Mouse (Mus musculus) cortical plate, adult 2 months (tissue): Measurements from ENCODE around the gene Ss18l2. TPM values are rescaled to one million over a fixed set of nuclear protein-coding genes. Genes with fewer than 3 reads are reported as not detected.

Experiments
- H3K27ac ChIP-seq: fragments of 200-500 bp; 2 replicates; pipeline ENCODE4 v1.5.1; 2012; ENCODE audit warnings: low read length, control low read depth, inconsistent platforms; ENCODE audit not compliant: insufficient read depth
- H3K4me1 ChIP-seq: fragments of 200-500 bp; 2 replicates; pipeline ENCODE4 v1.6.1; 2011; ENCODE audit warnings: low read length; ENCODE audit not compliant: control insufficient read depth, insufficient read depth
- H3K4me3 ChIP-seq: fragments of 200-500 bp; 2 replicates; pipeline ENCODE4 v1.5.1; 2011; ENCODE audit warnings: mild to moderate bottlenecking, low read length, control low read depth; ENCODE audit not compliant: insufficient read depth
- CTCF ChIP-seq: fragments of 200-500 bp; IDR thresholded peaks from 2 replicates; pipeline ENCODE4 v1.5.1; 2011; ENCODE audit warnings: mild to moderate bottlenecking, control low read depth, low read length; ENCODE audit not compliant: insufficient read depth; ENCODE audit errors: extremely low read depth
- POLR2A ChIP-seq: fragments of 200-500 bp; IDR thresholded peaks from 2 replicates; pipeline ENCODE4 v1.6.1; 2011; ENCODE audit warnings: mild to moderate bottlenecking, low read length, control low read depth; ENCODE audit not compliant: insufficient read depth; ENCODE audit errors: extremely low read depth
- polyA plus RNA-seq: library from polyadenylated mRNA; depleted of rRNA; stranded (reverse); fragments of >200 nt; gene quantifications from 2 replicates; pipeline ENCODE4 v1.2.3, GENCODE M21; 2012

Gene Ss18l2
- polyA plus RNA-seq, 1 experiment, result 120 TPM

DNA sequence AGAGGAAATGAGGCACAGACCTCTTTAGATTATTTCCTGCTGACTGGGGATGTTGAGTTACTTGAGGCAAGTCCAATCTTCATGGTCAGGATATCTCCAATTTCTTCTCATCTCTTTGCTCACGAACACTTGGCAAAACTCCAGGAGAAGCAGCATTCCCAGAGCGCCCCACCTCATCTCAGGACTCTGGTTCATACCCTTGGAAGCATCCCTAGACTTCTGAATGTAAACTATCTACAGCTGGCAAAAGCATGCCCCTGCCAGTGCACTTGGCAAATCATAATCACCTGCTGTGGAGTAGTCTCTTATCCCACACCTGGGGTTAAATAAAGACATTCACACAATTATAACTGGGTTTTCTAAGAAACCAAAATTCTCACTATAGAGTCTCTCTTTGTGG, 6.9 kb downstream of the Ss18l2 start:
- Histone ChIP-seq H3K27ac (no peak overlapping the region), H3K4me1 (peaks cover 3% of the 10 kb centered on the region; the same call in 1 of the 2 replicates), H3K4me3 (no peak overlapping the region)
- TF ChIP-seq POLR2A (no peak), CTCF (no peak)

DNA sequence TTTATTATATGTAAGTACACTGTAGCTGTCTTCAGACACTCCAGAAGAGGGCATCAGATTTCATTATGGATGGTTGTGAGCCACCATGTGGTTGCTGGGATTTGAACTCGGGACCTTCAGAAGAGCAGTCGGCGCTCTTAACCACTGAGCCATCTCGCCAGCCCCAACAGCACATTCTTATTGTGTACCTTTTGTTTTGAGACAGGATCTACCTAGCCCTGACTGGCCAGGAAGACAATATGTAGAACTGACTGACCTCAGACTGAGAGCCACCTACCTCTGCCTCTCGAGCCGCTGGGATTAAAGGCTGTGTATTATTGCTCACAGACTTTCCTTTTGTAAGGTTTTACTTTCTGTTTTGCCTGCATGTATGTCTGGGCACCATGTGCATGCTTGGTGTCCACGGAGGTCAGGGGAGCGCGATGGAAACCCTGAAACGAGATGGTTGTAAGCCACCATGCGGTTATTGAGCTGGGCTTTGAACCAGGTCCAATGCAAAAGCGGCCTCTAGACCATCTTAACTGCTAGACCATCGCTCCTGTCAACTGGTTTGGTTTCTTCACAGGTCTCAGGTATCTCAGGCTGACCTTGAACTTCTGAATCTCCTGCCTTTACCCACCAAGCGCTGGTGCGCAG, 8.1 kb downstream of the Ss18l2 start:
- peak overlapping the region; percentile 98 for H3K4me3 ChIP-seq
- H3K27ac ChIP-seq, result peak overlapping the region; percentile 84
- peaks cover 3% of the 10 kb centered on the region; the same call in 1 of the 2 replicates for H3K4me1 ChIP-seq
- no peak for TF ChIP-seq CTCF
- TF ChIP-seq POLR2A, result no peak

DNA sequence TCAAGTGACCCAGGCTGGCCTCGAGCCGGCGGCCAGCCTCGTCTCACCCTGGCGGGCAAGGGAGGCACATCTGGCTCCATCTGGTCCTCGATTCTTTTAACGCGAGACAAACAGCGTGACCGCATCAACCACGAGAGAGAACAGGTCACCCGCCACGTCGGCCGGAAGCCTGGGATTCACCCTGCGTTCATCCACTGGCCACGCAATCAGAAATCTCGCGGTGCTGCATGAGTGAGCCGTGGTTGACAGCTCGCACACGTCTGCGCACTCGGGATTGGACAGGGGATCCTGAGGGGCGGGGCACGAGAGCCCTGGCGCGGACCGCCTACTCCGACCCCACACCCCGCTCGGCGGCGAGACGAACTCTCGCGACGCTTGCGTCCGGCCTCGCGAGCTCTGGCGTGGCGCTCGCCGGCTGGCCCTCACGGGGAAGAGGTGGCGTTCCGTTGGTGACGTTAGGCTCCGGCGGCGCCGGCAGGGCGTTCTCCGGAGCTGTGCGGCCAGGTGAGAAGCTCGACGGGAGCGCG, 8.7 kb downstream of the Ss18l2 start, which contains the start of gene Nktr:
Gene Nktr, plus strand, starts transcription at position 378 of the 527 bp plus-strand sequence.
- Histone ChIP-seq H3K4me1 (peaks cover 3% of the 10 kb centered on the region; the same call in 1 of the 2 replicates), H3K4me3 (peak within 1 kb of the TSS; percentile 98), H3K27ac (peak within 1 kb of the TSS; percentile 84)
- TF ChIP-seq POLR2A (peak; percentile 86), CTCF (no peak)

DNA sequence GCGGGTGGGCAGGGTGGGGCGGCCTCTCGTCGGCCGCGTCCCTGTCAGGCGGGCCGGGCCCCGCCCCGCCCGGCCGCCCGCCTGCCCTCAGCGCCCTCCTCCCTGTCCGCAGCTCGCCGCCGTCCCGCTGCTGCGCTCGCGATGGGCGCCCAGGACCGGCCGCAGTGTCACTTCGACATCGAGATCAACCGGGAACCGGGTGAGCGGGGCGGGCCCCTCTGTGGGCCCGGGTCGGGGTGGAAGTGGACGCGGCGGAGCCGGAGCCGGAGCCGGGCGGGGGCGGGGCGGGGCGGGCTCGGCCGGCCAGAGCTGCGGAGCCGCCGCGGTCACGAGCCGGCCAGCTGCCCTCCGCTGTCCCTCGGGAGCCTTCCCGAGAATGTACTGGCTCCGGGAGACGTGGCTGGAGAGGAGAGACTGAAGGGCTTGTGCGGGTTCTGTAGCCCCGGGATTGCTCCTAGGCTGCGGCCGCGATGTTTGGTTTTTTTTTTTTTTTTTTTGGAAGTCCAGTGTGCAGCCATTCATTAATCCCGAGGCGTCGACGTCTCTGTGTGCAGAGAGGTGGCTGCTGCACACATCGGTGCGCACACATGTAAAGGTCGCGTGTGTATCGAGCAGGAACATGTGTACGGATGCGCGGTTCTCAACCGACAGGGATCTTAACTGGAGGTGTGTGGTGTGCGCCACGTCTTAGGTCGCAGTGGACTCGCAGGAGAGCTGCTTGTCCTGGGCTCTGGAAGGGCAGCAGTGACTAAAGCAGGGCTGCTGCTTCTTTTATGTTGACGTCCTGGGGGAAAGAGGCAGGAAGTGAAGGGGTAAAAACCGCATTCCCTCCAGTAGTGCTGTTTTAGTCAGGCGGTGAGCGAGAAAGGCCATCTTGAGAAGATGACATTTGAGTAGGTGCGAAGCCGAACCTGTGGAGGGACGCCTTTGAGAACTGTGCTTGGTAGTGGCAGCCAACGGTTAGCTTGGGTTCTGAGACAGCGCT, 9.5 kb downstream of the Ss18l2 start:
- TF ChIP-seq POLR2A (0 out of 2 replicates have a peak, but pooled peaks have one; percentile 11), CTCF (no peak)
- peak overlapping the region; percentile 98 for H3K4me3 ChIP-seq
- 0 out of 2 replicates have a peak overlapping the region, but pooled peaks have one; percentile 72 for H3K27ac ChIP-seq
- H3K4me1 ChIP-seq, result peaks cover 3% of the 10 kb centered on the region; the same call in 1 of the 2 replicates

DNA sequence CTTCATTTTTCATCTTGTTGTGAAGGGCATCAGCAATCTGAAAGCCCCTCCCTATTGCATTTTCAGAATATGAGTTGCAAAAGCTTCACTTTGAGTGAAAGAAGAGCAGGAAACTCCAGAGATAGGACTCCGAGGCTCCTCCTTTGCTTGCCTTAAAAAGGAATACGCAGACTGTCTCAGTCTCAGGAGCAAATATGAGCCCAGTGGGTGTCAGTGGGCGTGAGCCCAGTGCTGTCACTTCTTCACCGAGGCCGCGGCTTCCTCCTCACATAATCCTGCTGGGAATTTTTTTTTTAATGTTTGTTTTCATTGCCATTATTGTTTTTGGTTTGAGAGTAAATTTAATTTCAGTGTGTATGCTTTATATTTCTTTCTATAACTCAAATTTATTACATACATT, 30.4 kb downstream of the Ss18l2 start:
- no peak for TF ChIP-seq CTCF
- TF ChIP-seq POLR2A, result no peak
- no peak overlapping the region for H3K4me3 ChIP-seq
- H3K4me1 ChIP-seq, result no peaks in the 10 kb centered on the region; the same call in 1 of the 2 replicates
- no peak overlapping the region for H3K27ac ChIP-seq

DNA sequence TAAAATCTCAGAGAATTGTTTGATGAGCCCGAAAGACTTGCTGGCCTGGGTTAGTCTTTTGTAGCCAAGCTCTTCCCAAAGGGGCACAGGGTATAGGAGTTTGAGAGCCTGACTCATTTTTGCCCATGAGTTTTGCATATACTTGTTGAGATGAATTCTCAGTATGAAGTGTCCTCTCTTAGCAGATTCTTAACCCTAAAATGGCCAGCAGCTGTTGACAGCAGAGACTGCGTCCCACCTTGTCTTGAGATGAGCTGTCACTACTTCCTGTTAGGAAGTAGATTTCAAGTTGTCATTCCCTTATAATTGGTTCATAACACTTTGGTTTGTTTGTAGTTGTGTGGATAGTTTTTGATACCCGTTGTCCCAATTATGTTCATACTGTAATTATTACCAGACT, 31.0 kb downstream of the Ss18l2 start:
- Histone ChIP-seq H3K4me1 (no peaks in the 10 kb centered on the region; the same call in 1 of the 2 replicates), H3K4me3 (no peak overlapping the region), H3K27ac (no peak overlapping the region)
- TF ChIP-seq POLR2A (no peak), CTCF (no peak)

DNA sequence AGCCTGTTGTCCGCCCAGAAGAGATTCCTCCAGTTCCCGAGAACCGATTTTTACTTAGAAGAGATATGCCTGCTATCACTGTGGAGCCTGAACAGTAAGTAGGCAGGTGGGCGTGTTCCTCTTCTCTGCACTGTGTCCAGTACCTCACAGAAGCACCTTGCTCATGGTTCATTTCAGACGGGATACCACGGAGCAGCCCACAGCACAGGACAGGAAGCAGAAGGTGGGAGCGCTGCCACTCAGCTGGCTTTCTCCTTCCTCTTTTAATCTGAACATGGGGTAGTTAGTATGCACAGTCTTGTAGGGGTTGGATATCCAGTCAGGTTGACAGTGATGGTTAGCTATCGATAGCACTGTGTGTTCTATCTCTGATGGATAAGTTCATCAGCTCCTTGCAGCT, 33.9 kb downstream of the Ss18l2 start:
- H3K4me3 ChIP-seq, result no peak overlapping the region
- H3K27ac ChIP-seq, result no peak overlapping the region
- H3K4me1 ChIP-seq, result no peaks in the 10 kb centered on the region; the same call in 1 of the 2 replicates
- TF ChIP-seq CTCF (no peak), POLR2A (no peak)

DNA sequence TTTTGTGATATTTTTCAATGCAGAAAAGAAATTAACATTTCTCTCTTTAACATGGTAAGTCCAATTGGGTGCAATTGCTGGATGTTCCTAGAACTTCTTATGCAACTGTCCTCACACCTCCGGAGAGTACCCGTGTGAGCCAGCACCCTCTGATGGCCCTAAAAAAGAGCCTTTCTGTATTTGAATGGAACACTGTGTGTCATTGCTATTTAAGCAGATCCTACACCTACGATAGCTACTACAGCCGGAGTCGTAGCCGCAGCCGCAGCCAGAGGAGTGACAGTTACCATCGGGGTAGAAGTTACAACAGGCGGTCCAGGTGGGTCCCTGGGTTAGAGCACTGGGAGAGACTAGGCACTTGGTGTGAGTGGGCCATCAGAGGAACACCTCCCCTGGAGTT, 42.6 kb downstream of the Ss18l2 start:
- Histone ChIP-seq H3K27ac (no peak overlapping the region), H3K4me1 (peaks cover 4% of the 10 kb centered on the region), H3K4me3 (no peak overlapping the region)
- 0 out of 2 replicates have a peak, but pooled peaks have one; percentile 24 for TF ChIP-seq POLR2A
- TF ChIP-seq CTCF, result no peak

DNA sequence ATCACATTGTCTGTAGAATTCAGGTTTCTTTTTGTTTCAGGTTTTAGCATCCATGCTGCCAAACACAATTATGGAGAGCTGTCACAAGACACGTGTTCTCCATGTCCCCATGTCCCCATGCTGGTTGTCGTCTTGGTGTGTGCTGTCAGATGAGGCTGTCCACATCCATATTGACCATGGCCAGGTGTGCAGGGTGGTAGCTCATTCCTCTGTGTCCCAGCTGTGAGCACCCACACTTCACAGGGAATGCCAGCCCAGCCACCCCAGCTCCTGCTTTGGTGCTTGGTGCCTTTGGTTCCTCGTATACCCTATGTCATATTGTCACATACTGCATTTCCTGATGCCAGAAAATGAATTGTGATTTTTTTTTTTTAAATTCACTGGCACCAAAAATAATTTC, 44.5 kb downstream of the Ss18l2 start:
- H3K27ac ChIP-seq, result no peak overlapping the region
- peaks cover 7% of the 10 kb centered on the region for H3K4me1 ChIP-seq
- no peak for TF ChIP-seq POLR2A
- no peak for TF ChIP-seq CTCF
- no peak overlapping the region for H3K4me3 ChIP-seq

DNA sequence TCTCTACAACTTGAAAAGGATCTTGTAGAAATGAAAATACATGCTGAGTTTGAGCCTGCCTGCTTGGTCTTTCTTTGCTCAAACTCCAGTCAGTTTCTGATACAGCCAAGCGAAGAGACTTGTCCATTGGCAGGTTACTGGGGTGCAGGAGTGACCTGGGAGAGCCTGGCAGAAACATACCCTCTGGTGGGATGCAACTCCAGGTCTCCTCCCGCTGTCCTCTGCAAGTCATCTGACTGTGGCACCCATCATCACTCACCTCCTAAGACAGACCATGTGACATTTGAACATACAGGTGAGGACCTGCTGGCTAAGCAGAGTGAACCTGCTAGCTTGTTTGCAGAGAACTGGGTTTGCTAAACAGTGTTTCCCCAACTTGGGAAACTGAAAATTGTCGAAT, 46.7 kb downstream of the Ss18l2 start:
- no peak overlapping the region for H3K27ac ChIP-seq
- H3K4me1 ChIP-seq, result peaks cover 8% of the 10 kb centered on the region
- H3K4me3 ChIP-seq, result no peak overlapping the region
- TF ChIP-seq CTCF (no peak), POLR2A (no peak)
